Mouse (Mus musculus): Measurements from ENCODE around the gene Gas2.

The Gas2 gene

GRCm38 (mm10) chr7:51879136-51879723 lies 17.4 kb downstream of the Gas2 start:
- DNase-seq (ENCODE audit: extremely low read depth, insufficient read length, low spot score) = no peak

GRCm38 (mm10) chr7:51880121-51880520 lies 18.3 kb downstream of the Gas2 start:
- DNase-seq (ENCODE audit: extremely low read depth, insufficient read length, low spot score) = no peak

GRCm38 (mm10) chr7:51885345-51885744 lies 23.5 kb downstream of the Gas2 start:
- no peak for DNase-seq (ENCODE audit: extremely low read depth, insufficient read length, low spot score)

- DNase-seq (ENCODE audit: extremely low read depth, insufficient read length, low spot score) = peak; percentile 55
These were observed 26.1 kb downstream of the Gas2 start for GRCm38 (mm10) chr7:51887678-51888567.

- no peak for DNase-seq (ENCODE audit: extremely low read depth, insufficient read length, low spot score)
These were observed 27.8 kb downstream of the Gas2 start for GRCm38 (mm10) chr7:51889601-51890000.

GRCm38 (mm10) chr7:51892224-51892965 lies 30.6 kb downstream of the Gas2 start:
- peak; percentile 53 for DNase-seq (ENCODE audit: extremely low read depth, insufficient read length, low spot score)

GRCm38 (mm10) chr7:51893008-51893407 lies 31.2 kb downstream of the Gas2 start:
- DNase-seq (ENCODE audit: extremely low read depth, insufficient read length, low spot score) = no peak

- no peak for DNase-seq (ENCODE audit: extremely low read depth, insufficient read length, low spot score)
These were observed 32.5 kb downstream of the Gas2 start for GRCm38 (mm10) chr7:51894133-51894801.

- DNase-seq (ENCODE audit: extremely low read depth, insufficient read length, low spot score) = no peak
These were observed 33.1 kb downstream of the Gas2 start for GRCm38 (mm10) chr7:51894939-51895338.

- no peak for DNase-seq (ENCODE audit: extremely low read depth, insufficient read length, low spot score)
These were observed 37.3 kb downstream of the Gas2 start for GRCm38 (mm10) chr7:51899066-51899465.

- peak; percentile 69 for DNase-seq (ENCODE audit: extremely low read depth, insufficient read length, low spot score)
These were observed 51.7 kb downstream of the Gas2 start for GRCm38 (mm10) chr7:51913292-51914050.

GRCm38 (mm10) chr7:51914132-51914531 lies 52.3 kb downstream of the Gas2 start:
- no peak for DNase-seq (ENCODE audit: extremely low read depth, insufficient read length, low spot score)

GRCm38 (mm10) chr7:51928761-51929519 lies 67.1 kb downstream of the Gas2 start:
- no peak for DNase-seq (ENCODE audit: extremely low read depth, insufficient read length, low spot score)

GRCm38 (mm10) chr7:51931217-51931616 lies 69.4 kb downstream of the Gas2 start:
- DNase-seq (ENCODE audit: extremely low read depth, insufficient read length, low spot score) = no peak

- no peak for DNase-seq (ENCODE audit: extremely low read depth, insufficient read length, low spot score)
These were observed 75.5 kb downstream of the Gas2 start for GRCm38 (mm10) chr7:51937337-51937736.

GRCm38 (mm10) chr7:51940461-51940860 lies 78.6 kb downstream of the Gas2 start:
- DNase-seq (ENCODE audit: extremely low read depth, insufficient read length, low spot score) = no peak

GRCm38 (mm10) chr7:51955424-51956041 lies 93.7 kb downstream of the Gas2 start:
- DNase-seq (ENCODE audit: extremely low read depth, insufficient read length, low spot score) = no peak

GRCm38 (mm10) chr7:51957766-51958165 lies 96.0 kb downstream of the Gas2 start:
- no peak for DNase-seq (ENCODE audit: extremely low read depth, insufficient read length, low spot score)
